Mouse (Mus musculus) limb, embryonic 12.5 days (tissue): Measurements from ENCODE around the gene Olfr984. TPM values are rescaled to one million over a fixed set of nuclear protein-coding genes. Genes with fewer than 3 reads are reported as not detected.

Experiments used
- ATAC-seq: fragments of 200-750 bp; cut with Nextera tagmentation; 2 replicates; pipeline ENCODE4 v1.8.0; 2017; ENCODE audit warnings: low read depth, moderate TSS enrichment; ENCODE audit not compliant: insufficient number of reproducible peaks, insufficient read depth, low FRiP score, low TSS enrichment
- H3K27ac ChIP-seq: fragments of 300-500 bp; sonication (generic); 2 replicates; pipeline ENCODE4 v1.5.1; 2016; ENCODE audit warnings: mild to moderate bottlenecking, moderate library complexity
- H3K27me3 ChIP-seq: fragments of 300-500 bp; sonication (generic); 2 replicates; pipeline ENCODE4 v1.6.1; 2016; ENCODE audit warnings: mild to moderate bottlenecking, moderate library complexity
- H3K36me3 ChIP-seq: fragments of 300-500 bp; sonication (generic); 2 replicates; pipeline ENCODE4 v1.6.1; 2016; ENCODE audit warnings: mild to moderate bottlenecking, moderate library complexity
- H3K4me1 ChIP-seq: fragments of 300-500 bp; sonication (generic); replicated peaks from 2 replicates; pipeline ENCODE4 v1.6.1; 2016
- H3K4me2 ChIP-seq: fragments of 300-500 bp; sonication (generic); 2 replicates; pipeline ENCODE4 v1.6.1; 2016; ENCODE audit warnings: mild to moderate bottlenecking, moderate library complexity
- H3K4me3 ChIP-seq: fragments of 300-500 bp; sonication (generic); replicated peaks from 2 replicates; pipeline ENCODE4 v1.5.1; 2016; ENCODE audit warnings: mild to moderate bottlenecking
- H3K9ac ChIP-seq: fragments of 300-500 bp; sonication (generic); replicated peaks from 2 replicates; pipeline ENCODE4 v1.6.1; 2016; ENCODE audit warnings: mild to moderate bottlenecking, moderate library complexity
- H3K9me3 ChIP-seq: fragments of 300-500 bp; sonication (generic); 2 replicates; pipeline ENCODE4 v1.6.1; 2016; ENCODE audit warnings: mild to moderate bottlenecking, moderate library complexity
- WGBS: fragments of 180-500 bp; shearing (Covaris S2); methylation state at CpG from one replicate; pipeline ENCODE4 v1.1.7; 2016; 5-methylcytosine and 5-hydroxymethylcytosine counted together
- polyA plus RNA-seq: library from polyadenylated mRNA; unstranded; fragments of >200 nt; fragmentation: Nextera tagmentation; extraction: Ambion mirVana; gene quantifications from 2 replicates; pipeline ENCODE4 v1.2.1, GENCODE M21; 2016

The Olfr984 gene
- polyA plus RNA-seq, 1 experiment from 2014 or later: 0.04 TPM

DNA sequence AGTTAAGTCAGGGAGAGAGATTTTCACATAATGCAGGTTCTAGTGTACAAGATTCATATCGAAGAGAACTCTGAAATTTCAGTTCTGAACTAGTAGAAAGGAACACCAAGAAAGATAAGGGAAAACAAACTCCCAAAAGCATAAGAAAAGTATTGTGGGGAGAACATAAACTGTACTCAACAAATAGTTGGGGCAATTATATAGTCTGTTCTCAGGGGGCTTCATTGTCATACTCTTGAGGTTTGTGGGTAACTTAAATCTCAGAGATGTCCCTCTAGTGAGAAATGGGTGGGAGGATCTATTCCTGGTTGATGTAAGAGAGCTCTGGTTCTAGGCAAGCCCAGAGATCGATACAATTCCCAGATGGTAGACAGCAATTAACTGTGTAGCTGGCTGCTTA is 40.5 kb downstream of the Olfr984 start, which contains the start of gene Olfr982:
Gene Olfr982 (plus strand): TSS at position 301 of the 400 bp plus-strand sequence.
- H3K4me1 ChIP-seq: no peaks in the 10 kb centered on the region
- WGBS: 74% methylated on average over 2 of the region's 2 CpGs
- H3K9ac ChIP-seq: no peak within 1 kb of the TSS
- H3K36me3 ChIP-seq: no peaks in the 10 kb centered on the region
- H3K27me3 ChIP-seq: no peaks in the 10 kb centered on the region
- no peak for ATAC-seq
- no peaks in the 10 kb centered on the region for H3K9me3 ChIP-seq
- H3K27ac ChIP-seq: no peak within 1 kb of the TSS
- H3K4me3 ChIP-seq: no peak within 1 kb of the TSS
- H3K4me2 ChIP-seq: no peak within 1 kb of the TSS

DNA sequence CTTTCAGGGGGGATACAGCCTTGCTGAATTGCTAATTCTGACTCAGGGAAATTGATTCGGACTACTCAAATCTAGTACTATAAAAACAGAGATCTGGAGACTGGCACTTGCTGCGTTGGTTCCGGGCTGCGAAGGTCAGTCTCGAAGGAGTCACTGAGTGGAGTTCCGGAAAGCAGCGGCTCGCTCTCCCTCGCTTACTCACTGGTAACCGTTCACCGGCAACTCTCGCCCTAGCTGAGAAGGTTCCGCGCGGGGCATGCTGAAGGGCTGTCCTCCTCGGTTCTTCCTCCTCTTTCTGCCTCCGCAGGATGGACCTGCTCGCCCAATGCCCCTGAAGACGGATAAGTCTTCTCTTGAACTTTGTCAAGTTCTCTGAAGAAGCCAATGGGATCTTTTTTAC is 63.9 kb downstream of the Olfr984 start:
- WGBS: 92% methylated on average over 19 of the region's 19 CpGs
- H3K4me2 ChIP-seq: no peak overlapping the region
- H3K27me3 ChIP-seq: no peaks in the 10 kb centered on the region
- no peaks in the 10 kb centered on the region for H3K4me1 ChIP-seq
- H3K27ac ChIP-seq: no peak overlapping the region
- no peak overlapping the region for H3K4me3 ChIP-seq
- no peaks in the 10 kb centered on the region for H3K36me3 ChIP-seq
- no peaks in the 10 kb centered on the region for H3K9me3 ChIP-seq
- ATAC-seq: no peak
- no peak overlapping the region for H3K9ac ChIP-seq

Other genes with a start within 250 kb of the Olfr984 start
- not detected in 2 replicates for gene Olfr972, start 247.8 kb downstream of the Olfr984 start, polyA plus RNA-seq
- not detected in 2 replicates for gene Olfr229, start 206.9 kb downstream of the Olfr984 start, polyA plus RNA-seq
- not detected in 2 replicates for gene Olfr974, start 176.7 kb downstream of the Olfr984 start, polyA plus RNA-seq
- gene Olfr975, start 162.2 kb downstream of the Olfr984 start, polyA plus RNA-seq: not detected in 2 replicates
- not detected in 2 replicates for gene Olfr976, start 153.1 kb downstream of the Olfr984 start, polyA plus RNA-seq
- not detected in 2 replicates for gene Olfr978, start 122.1 kb downstream of the Olfr984 start, polyA plus RNA-seq
- gene Olfr979, start 110.7 kb downstream of the Olfr984 start, polyA plus RNA-seq: not detected in 2 replicates
- gene Olfr980, start 104.6 kb downstream of the Olfr984 start, polyA plus RNA-seq: not detected in 2 replicates
- not detected in 2 replicates for gene Olfr981, start 92.7 kb downstream of the Olfr984 start, polyA plus RNA-seq
- gene Olfr982, start 40.4 kb downstream of the Olfr984 start, polyA plus RNA-seq: not detected in 2 replicates
- not detected in 2 replicates for gene Olfr983, start 20.6 kb downstream of the Olfr984 start, polyA plus RNA-seq
- not detected in 2 replicates for gene Olfr985, start 16.0 kb upstream of the Olfr984 start, polyA plus RNA-seq
- gene Tmem225, start 33.9 kb upstream of the Olfr984 start, polyA plus RNA-seq: not detected in 2 replicates
- not detected in 2 replicates for gene Olfr986, start 66.7 kb upstream of the Olfr984 start, polyA plus RNA-seq
- gene Zfp202, start 78.1 kb upstream of the Olfr984 start, polyA plus RNA-seq: 7.4 and 8.8 TPM in 2 replicates
- 0.65 and 1.5 TPM in 2 replicates for gene Scn3b, start 155.0 kb upstream of the Olfr984 start, polyA plus RNA-seq